Mouse (Mus musculus) forebrain, postnatal 0 days (tissue): ENCODE data around the gene Tlr6. TPM values are rescaled to one million over a fixed set of nuclear protein-coding genes. Genes with fewer than 3 reads are reported as not detected.

Source experiments
- ATAC-seq: fragments of 200-750 bp; cut with Nextera tagmentation; 2 replicates; pipeline ENCODE4 v1.8.0; 2017; ENCODE audit warnings: mild to moderate bottlenecking, moderate library complexity
- DNase-seq: peaks from one replicate; pipeline ENCODE4 v3.0.0-alpha.2; 2015
- H3K27ac ChIP-seq: fragments of 300-500 bp; sonication (generic); 2 replicates; pipeline ENCODE4 v1.5.1; 2014; ENCODE audit warnings: low read depth, mild to moderate bottlenecking, antibody characterized with exemption, low read length, moderate library complexity, mixed read lengths
- H3K27me3 ChIP-seq: fragments of 300-500 bp; sonication (generic); 2 replicates; pipeline ENCODE4 v1.6.1; 2014; ENCODE audit warnings: mild to moderate bottlenecking, low read length, mixed read lengths; ENCODE audit not compliant: insufficient read depth
- H3K36me3 ChIP-seq: fragments of 300-500 bp; sonication (generic); 2 replicates; pipeline ENCODE4 v1.6.1; 2014; ENCODE audit warnings: mild to moderate bottlenecking, moderate library complexity; ENCODE audit not compliant: insufficient read depth
- H3K4me1 ChIP-seq: fragments of 300-500 bp; sonication (generic); 2 replicates; pipeline ENCODE4 v1.6.1; 2014; ENCODE audit warnings: antibody characterized with exemption; ENCODE audit not compliant: insufficient read depth
- H3K4me2 ChIP-seq: fragments of 300-500 bp; sonication (generic); 2 replicates; pipeline ENCODE4 v1.6.1; 2014; ENCODE audit warnings: low read depth, mild to moderate bottlenecking, moderate library complexity
- H3K4me3 ChIP-seq: fragments of 300-500 bp; sonication (generic); 2 replicates; pipeline ENCODE4 v1.5.1; 2014; ENCODE audit warnings: low read depth, low read length, mixed read lengths
- H3K9ac ChIP-seq: fragments of 300-500 bp; sonication (generic); 2 replicates; pipeline ENCODE4 v1.6.1; 2014; ENCODE audit warnings: mild to moderate bottlenecking
- H3K9me3 ChIP-seq: fragments of 300-500 bp; sonication (generic); 2 replicates; pipeline ENCODE4 v1.6.1; 2016; ENCODE audit warnings: low read length
- CTCF ChIP-seq: sonication (generic); IDR thresholded peaks from 2 replicates; pipeline ENCODE4 v1.5.1; 2016; ENCODE audit warnings: antibody characterized with exemption, control low read depth, low read depth
- WGBS: fragments of 180-500 bp; shearing (Covaris S2); extraction: QIAGEN DNeasy Blood & Tissue Kit; methylation state at CpG from one replicate; pipeline ENCODE4 v1.1.7; 2014; 5-methylcytosine and 5-hydroxymethylcytosine counted together
- polyA plus RNA-seq: library from polyadenylated mRNA; unstranded; fragments of >200 nt; fragmentation: Nextera tagmentation; extraction: Ambion mirVana; gene quantifications from 2 replicates; pipeline ENCODE4 v1.2.1, GENCODE M21; 2015
- total RNA-seq: library from RNA; depleted of rRNA; stranded (reverse); fragments of >200 nt; gene quantifications from 2 replicates; pipeline ENCODE4 v1.2.3, GENCODE M21; 2014

The Tlr6 gene
- total and polyA plus RNA-seq, 2 experiments from 2014 or later = 0.25 to 0.81 TPM

- Histone ChIP-seq H3K4me1 (peaks cover 5% of the 10 kb centered on the region; the same call in 1 of the 2 replicates), H3K4me3 (no peak overlapping the region), H3K9ac (no peak overlapping the region), H3K27me3 (no peaks in the 10 kb centered on the region), H3K9me3 (no peaks in the 10 kb centered on the region), H3K27ac (no peak overlapping the region), H3K4me2 (no peak overlapping the region), H3K36me3 (no peaks in the 10 kb centered on the region)
- DNase-seq (no peak), ATAC-seq (no peak)
- no peak for TF ChIP-seq CTCF
- WGBS = 89% methylated on average over 1 of the region's 1 CpGs
Measured at GRCm38 (mm10) chr5:64989940-64990339, 30.0 kb upstream of the Tlr6 start.

GRCm38 (mm10) chr5:64985971-64986370, 26.1 kb upstream of the Tlr6 start:
- 85% methylated on average over 7 of the region's 7 CpGs for WGBS
- no peak overlapping the region for H3K27ac ChIP-seq
- no peak for DNase-seq
- H3K36me3 ChIP-seq = no peaks in the 10 kb centered on the region
- H3K27me3 ChIP-seq = no peaks in the 10 kb centered on the region
- no peaks in the 10 kb centered on the region for H3K9me3 ChIP-seq
- no peak overlapping the region for H3K4me3 ChIP-seq
- no peak for TF ChIP-seq CTCF
- H3K4me1 ChIP-seq = peaks cover 2% of the 10 kb centered on the region; the same call in 1 of the 2 replicates
- no peak for ATAC-seq
- no peak overlapping the region for H3K9ac ChIP-seq
- no peak overlapping the region for H3K4me2 ChIP-seq

- TF ChIP-seq CTCF = no peak
- 71% methylated on average over 8 of the region's 8 CpGs for WGBS
- DNase-seq = peak; percentile 24
Measured at GRCm38 (mm10) chr5:64977128-64977527, 17.2 kb upstream of the Tlr6 start.

GRCm38 (mm10) chr5:64975121-64975520, 15.2 kb upstream of the Tlr6 start:
- Histone ChIP-seq H3K4me3 (no peak overlapping the region), H3K4me2 (no peak overlapping the region), H3K36me3 (no peaks in the 10 kb centered on the region), H3K9me3 (no peaks in the 10 kb centered on the region), H3K27me3 (no peaks in the 10 kb centered on the region), H3K27ac (no peak overlapping the region), H3K9ac (no peak overlapping the region), H3K4me1 (no peaks in the 10 kb centered on the region)
- ATAC-seq (no peak), DNase-seq (no peak)
- WGBS = 73% methylated on average over 5 of the region's 5 CpGs
- no peak for TF ChIP-seq CTCF

More at GRCm38 (mm10) chr5:64977128-64977527, 17.2 kb upstream of the Tlr6 start:
- peak; percentile 88 for ATAC-seq
- H3K4me1 ChIP-seq = no peaks in the 10 kb centered on the region
- no peak overlapping the region for H3K4me3 ChIP-seq
- H3K4me2 ChIP-seq = no peak overlapping the region
- no peak overlapping the region for H3K9ac ChIP-seq
- H3K9me3 ChIP-seq = no peaks in the 10 kb centered on the region
- no peaks in the 10 kb centered on the region for H3K27me3 ChIP-seq
- no peak overlapping the region for H3K27ac ChIP-seq
- no peaks in the 10 kb centered on the region for H3K36me3 ChIP-seq

- no peaks in the 10 kb centered on the region for H3K9me3 ChIP-seq
- H3K36me3 ChIP-seq = no peaks in the 10 kb centered on the region
- ATAC-seq = peak; percentile 69
- H3K4me1 ChIP-seq = peaks cover 3% of the 10 kb centered on the region; the same call in 1 of the 2 replicates
- no peak for TF ChIP-seq CTCF
- no peaks in the 10 kb centered on the region for H3K27me3 ChIP-seq
- H3K27ac ChIP-seq = no peak within 1 kb of the TSS
- 3% methylated on average over 62 of the region's 68 CpGs for WGBS
- H3K4me2 ChIP-seq = peak within 1 kb of the TSS; percentile 98
- H3K9ac ChIP-seq = peak within 1 kb of the TSS; percentile 44
- peak within 1 kb of the TSS; percentile 54 for H3K4me3 ChIP-seq
- peak; percentile 31 for DNase-seq
Measured at GRCm38 (mm10) chr5:64969861-64970771, 10.2 kb upstream of the Tlr6 start, which contains the start of gene Fam114a1. TSS of gene Fam114a1 (plus strand) at chr5:64970071.

GRCm38 (mm10) chr5:64968961-64969860, 9.3 kb upstream of the Tlr6 start:
- no peak for TF ChIP-seq CTCF
- no peak for DNase-seq
- 7% methylated on average over 14 of the region's 14 CpGs for WGBS
- Histone ChIP-seq H3K27me3 (no peaks in the 10 kb centered on the region), H3K9me3 (no peaks in the 10 kb centered on the region), H3K27ac (no peak overlapping the region), H3K4me3 (peak overlapping the region; percentile 54), H3K36me3 (no peaks in the 10 kb centered on the region), H3K4me2 (peak overlapping the region; percentile 98), H3K4me1 (peaks cover 3% of the 10 kb centered on the region; the same call in 1 of the 2 replicates), H3K9ac (peak overlapping the region; percentile 44)
- ATAC-seq = peak; percentile 28; the same call in 1 of the 2 replicates
